Mouse (Mus musculus): Measurements from ENCODE around the gene Ubap2l. TPM values are rescaled to one million over a fixed set of nuclear protein-coding genes. Genes with fewer than 3 reads are reported as not detected.
A peak's percentile ranks its signal among the peaks of the same experiment; 100 is the strongest.

The Ubap2l gene
- polyA plus RNA-seq, 1 experiment from 2014 or later = 146 TPM

DNA sequence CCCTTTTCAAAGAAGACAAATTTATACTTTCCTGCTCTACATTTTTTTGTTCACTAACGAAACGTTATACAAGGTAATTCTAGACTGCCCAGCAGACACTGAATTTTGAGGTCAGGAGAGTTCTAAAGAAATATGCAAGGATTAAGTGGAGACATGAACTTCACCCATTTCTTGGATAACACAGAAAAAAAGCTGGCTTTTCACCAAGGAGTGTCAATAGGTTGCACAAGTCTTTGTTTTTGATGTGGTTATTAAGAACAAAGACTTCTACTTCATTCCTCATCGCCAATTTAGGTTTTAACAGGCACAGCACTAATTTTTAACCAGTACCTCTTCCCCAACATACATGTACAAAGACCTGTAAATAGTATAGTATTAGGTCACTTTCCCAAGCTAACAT is 2.7 kb downstream of the Ubap2l start:
- 51% methylated on average over 3 of the region's 3 CpGs for WGBS
- no peak overlapping the region for H3K4me2 ChIP-seq (ENCODE audit: low read length)
- ATAC-seq = no peak
- H3K4me1 ChIP-seq (replicated peaks; ENCODE audit: control insufficient read depth, insufficient read depth, low read length) = peaks cover 18% of the 10 kb centered on the region
- H3K27me3 ChIP-seq (replicated peaks; ENCODE audit: control insufficient read depth, insufficient read depth, low read length) = no peaks in the 10 kb centered on the region
- H3K36me3 ChIP-seq (ENCODE audit: control insufficient read depth, insufficient read depth) = peaks cover 8% of the 10 kb centered on the region
- H3K4me3 ChIP-seq (replicated peaks; ENCODE audit: low read length) = no peak overlapping the region
- no peak overlapping the region for H3K9ac ChIP-seq (replicated peaks; ENCODE audit: low read depth, low read length)
- no peak overlapping the region for H3K27ac ChIP-seq (ENCODE audit: low read length)
- H3K9me3 ChIP-seq (ENCODE audit: control insufficient read depth, low read length) = no peaks in the 10 kb centered on the region

- Histone ChIP-seq H3K9ac (replicated peaks; ENCODE audit: low read depth, low read length) (no peak overlapping the region), H3K9me3 (ENCODE audit: control insufficient read depth, low read length) (no peaks in the 10 kb centered on the region), H3K36me3 (ENCODE audit: control insufficient read depth, insufficient read depth) (peaks cover 35% of the 10 kb centered on the region), H3K4me2 (ENCODE audit: low read length) (no peak overlapping the region), H3K27me3 (replicated peaks; ENCODE audit: control insufficient read depth, insufficient read depth, low read length) (no peaks in the 10 kb centered on the region), H3K27ac (ENCODE audit: low read length) (no peak overlapping the region), H3K4me1 (replicated peaks; ENCODE audit: control insufficient read depth, insufficient read depth, low read length) (no peaks in the 10 kb centered on the region), H3K4me3 (replicated peaks; ENCODE audit: low read length) (no peak overlapping the region)
- ATAC-seq = no peak
- 100% methylated on average over 1 of the region's 1 CpGs for WGBS
These were observed 16.2 kb downstream of the Ubap2l start for GRCm38 (mm10) chr3:90036263-90036662.

DNA sequence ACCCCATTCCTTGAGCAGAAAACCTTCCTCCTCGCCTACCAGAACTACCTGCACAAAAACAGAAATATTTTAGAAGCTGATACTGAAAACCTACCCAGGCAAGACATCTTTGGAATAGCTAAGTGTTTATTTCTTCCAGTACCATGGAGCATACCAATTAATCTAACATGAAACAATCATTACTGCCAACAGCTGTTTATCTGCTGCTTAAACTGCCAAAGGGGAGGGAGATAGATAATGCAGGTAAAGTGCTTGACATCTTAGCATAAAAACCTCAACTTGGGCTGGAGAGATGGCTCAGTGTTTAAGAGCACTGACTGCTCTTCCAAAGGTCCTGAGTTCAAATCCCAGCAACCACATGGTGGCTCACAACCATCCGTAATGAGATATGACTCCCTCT is 17.8 kb downstream of the Ubap2l start:
- Histone ChIP-seq H3K4me3 (replicated peaks; ENCODE audit: low read length) (no peak overlapping the region), H3K27ac (ENCODE audit: low read length) (no peak overlapping the region), H3K4me1 (replicated peaks; ENCODE audit: control insufficient read depth, insufficient read depth, low read length) (no peaks in the 10 kb centered on the region), H3K4me2 (ENCODE audit: low read length) (no peak overlapping the region), H3K9ac (replicated peaks; ENCODE audit: low read depth, low read length) (no peak overlapping the region), H3K9me3 (ENCODE audit: control insufficient read depth, low read length) (no peaks in the 10 kb centered on the region), H3K27me3 (replicated peaks; ENCODE audit: control insufficient read depth, insufficient read depth, low read length) (no peaks in the 10 kb centered on the region), H3K36me3 (ENCODE audit: control insufficient read depth, insufficient read depth) (peaks cover 38% of the 10 kb centered on the region)
- ATAC-seq = no peak
- 90% methylated on average over 2 of the region's 2 CpGs for WGBS

- no peak overlapping the region for H3K4me2 ChIP-seq (ENCODE audit: low read length)
- no peak overlapping the region for H3K4me3 ChIP-seq (replicated peaks; ENCODE audit: low read length)
- H3K27me3 ChIP-seq (replicated peaks; ENCODE audit: control insufficient read depth, insufficient read depth, low read length) = no peaks in the 10 kb centered on the region
- H3K27ac ChIP-seq (ENCODE audit: low read length) = no peak overlapping the region
- ATAC-seq = no peak
- H3K4me1 ChIP-seq (replicated peaks; ENCODE audit: control insufficient read depth, insufficient read depth, low read length) = no peaks in the 10 kb centered on the region
- no peak overlapping the region for H3K9ac ChIP-seq (replicated peaks; ENCODE audit: low read depth, low read length)
- 93% methylated on average over 4 of the region's 4 CpGs for WGBS
- H3K36me3 ChIP-seq (ENCODE audit: control insufficient read depth, insufficient read depth) = peaks cover 74% of the 10 kb centered on the region
- no peaks in the 10 kb centered on the region for H3K9me3 ChIP-seq (ENCODE audit: control insufficient read depth, low read length)
These were observed 35.8 kb downstream of the Ubap2l start for GRCm38 (mm10) chr3:90016626-90017025.

DNA sequence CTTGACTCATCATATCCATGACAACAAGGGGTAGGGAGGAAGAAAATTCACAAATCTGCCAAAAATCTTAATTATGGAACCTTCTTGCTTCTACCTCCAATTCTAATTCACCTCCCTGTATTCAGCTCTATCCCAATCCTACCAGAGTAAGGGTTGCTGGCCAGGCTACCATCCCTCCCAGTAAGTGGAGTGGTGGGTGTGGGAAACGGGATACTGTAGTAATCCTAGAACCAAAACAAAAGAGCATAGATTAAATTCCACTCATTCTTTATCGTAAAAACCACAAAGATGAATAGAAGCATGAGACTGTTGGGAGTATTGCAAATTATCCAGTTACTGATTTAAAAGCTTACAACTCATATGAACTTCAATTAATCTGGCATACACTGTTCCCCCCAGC is 42.1 kb downstream of the Ubap2l start:
- H3K4me2 ChIP-seq (ENCODE audit: low read length) = no peak overlapping the region
- H3K4me1 ChIP-seq (replicated peaks; ENCODE audit: control insufficient read depth, insufficient read depth, low read length) = no peaks in the 10 kb centered on the region
- no peak overlapping the region for H3K4me3 ChIP-seq (replicated peaks; ENCODE audit: low read length)
- no peak overlapping the region for H3K9ac ChIP-seq (replicated peaks; ENCODE audit: low read depth, low read length)
- H3K27ac ChIP-seq (ENCODE audit: low read length) = no peak overlapping the region
- peaks cover 71% of the 10 kb centered on the region for H3K36me3 ChIP-seq (ENCODE audit: control insufficient read depth, insufficient read depth)
- WGBS = 93% methylated on average over 2 of the region's 2 CpGs
- no peaks in the 10 kb centered on the region for H3K9me3 ChIP-seq (ENCODE audit: control insufficient read depth, low read length)
- H3K27me3 ChIP-seq (replicated peaks; ENCODE audit: control insufficient read depth, insufficient read depth, low read length) = no peaks in the 10 kb centered on the region
- ATAC-seq = no peak

DNA sequence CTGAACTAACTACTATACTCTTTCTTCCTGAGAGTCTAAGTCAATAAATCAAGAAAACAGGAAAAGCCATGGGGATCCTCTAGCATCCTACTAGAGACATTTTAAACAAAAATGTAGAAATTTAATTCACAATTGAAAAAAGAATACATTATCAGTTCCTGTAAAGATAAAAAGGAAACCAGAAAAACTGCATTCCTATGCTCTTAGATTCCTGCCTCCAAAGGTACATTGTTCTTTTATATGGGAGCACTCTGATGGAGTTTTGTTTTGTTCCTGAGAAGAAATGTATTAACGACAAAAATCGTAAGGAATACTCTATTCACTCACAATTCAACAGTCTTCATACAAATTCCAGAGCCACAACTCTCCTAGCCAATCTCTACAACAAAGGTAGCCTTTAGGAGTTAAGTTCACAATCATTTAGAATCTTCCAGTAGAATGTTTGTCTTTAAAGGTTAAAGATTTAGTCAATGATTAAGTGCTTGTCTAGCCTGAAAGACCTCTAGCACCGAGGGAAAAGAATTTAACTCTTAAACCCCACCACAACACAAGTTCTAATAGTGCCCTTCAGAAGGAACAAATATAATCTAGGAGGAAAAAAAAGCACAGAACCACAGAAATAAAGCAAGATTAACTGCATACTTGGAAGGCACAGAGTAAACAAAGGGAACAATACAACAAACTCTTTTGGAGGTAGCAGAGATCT is 48.2 kb downstream of the Ubap2l start:
- H3K27ac ChIP-seq (ENCODE audit: low read length) = no peak overlapping the region
- H3K27me3 ChIP-seq (replicated peaks; ENCODE audit: control insufficient read depth, insufficient read depth, low read length) = no peaks in the 10 kb centered on the region
- H3K36me3 ChIP-seq (ENCODE audit: control insufficient read depth, insufficient read depth) = peaks cover 46% of the 10 kb centered on the region
- H3K9me3 ChIP-seq (ENCODE audit: control insufficient read depth, low read length) = no peaks in the 10 kb centered on the region
- H3K4me1 ChIP-seq (replicated peaks; ENCODE audit: control insufficient read depth, insufficient read depth, low read length) = peaks cover 2% of the 10 kb centered on the region
- ATAC-seq = no peak
- H3K9ac ChIP-seq (replicated peaks; ENCODE audit: low read depth, low read length) = no peak overlapping the region
- no peak overlapping the region for H3K4me3 ChIP-seq (replicated peaks; ENCODE audit: low read length)
- H3K4me2 ChIP-seq (ENCODE audit: low read length) = no peak overlapping the region
- 72% methylated on average over 3 of the region's 3 CpGs for whole genome bisulfite sequencing

DNA sequence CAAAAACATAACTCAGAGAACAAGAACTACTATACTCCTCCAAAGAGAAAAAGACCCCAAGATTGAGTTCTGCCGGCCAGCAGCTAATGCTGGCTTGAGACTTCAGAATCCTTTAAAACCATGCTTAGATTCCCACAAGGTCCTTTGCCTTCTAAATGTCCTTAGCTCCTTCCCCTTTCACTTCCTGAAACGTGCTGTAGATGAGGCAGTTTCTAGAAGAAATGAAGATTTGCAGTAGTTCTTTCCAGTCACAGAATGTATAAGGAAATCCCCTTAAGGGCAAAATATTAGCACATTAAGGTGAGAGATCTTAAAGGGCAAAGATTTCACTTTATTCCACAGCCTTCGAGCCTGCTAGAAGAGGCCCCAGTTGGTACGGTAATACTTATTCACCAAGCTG is 52.6 kb downstream of the Ubap2l start:
- ATAC-seq = no peak
- Histone ChIP-seq H3K36me3 (ENCODE audit: control insufficient read depth, insufficient read depth) (peaks cover 19% of the 10 kb centered on the region), H3K27me3 (replicated peaks; ENCODE audit: control insufficient read depth, insufficient read depth, low read length) (no peaks in the 10 kb centered on the region), H3K27ac (ENCODE audit: low read length) (no peak overlapping the region), H3K4me2 (ENCODE audit: low read length) (no peak overlapping the region), H3K4me3 (replicated peaks; ENCODE audit: low read length) (no peak overlapping the region), H3K4me1 (replicated peaks; ENCODE audit: control insufficient read depth, insufficient read depth, low read length) (peaks cover 17% of the 10 kb centered on the region), H3K9ac (replicated peaks; ENCODE audit: low read depth, low read length) (no peak overlapping the region), H3K9me3 (ENCODE audit: control insufficient read depth, low read length) (no peaks in the 10 kb centered on the region)
- WGBS = 84% methylated on average over 4 of the region's 4 CpGs

- Histone ChIP-seq H3K4me2 (ENCODE audit: low read length) (peak overlapping the region; percentile 96), H3K27me3 (replicated peaks; ENCODE audit: control insufficient read depth, insufficient read depth, low read length) (no peaks in the 10 kb centered on the region), H3K9ac (replicated peaks; ENCODE audit: low read depth, low read length) (peak overlapping the region; percentile 59), H3K27ac (ENCODE audit: low read length) (peak overlapping the region; percentile 79), H3K36me3 (ENCODE audit: control insufficient read depth, insufficient read depth) (peaks cover 19% of the 10 kb centered on the region), H3K9me3 (ENCODE audit: control insufficient read depth, low read length) (no peaks in the 10 kb centered on the region), H3K4me3 (replicated peaks; ENCODE audit: low read length) (peak overlapping the region; percentile 85), H3K4me1 (replicated peaks; ENCODE audit: control insufficient read depth, insufficient read depth, low read length) (peaks cover 17% of the 10 kb centered on the region)
- 26% methylated on average over 8 of the region's 8 CpGs for WGBS
- no peak for ATAC-seq
These were observed 53.3 kb downstream of the Ubap2l start for GRCm38 (mm10) chr3:89999090-89999489.

- Histone ChIP-seq H3K27ac (ENCODE audit: low read length) (peak within 1 kb of the TSS; percentile 79), H3K4me3 (replicated peaks; ENCODE audit: low read length) (peak within 1 kb of the TSS; percentile 85), H3K27me3 (replicated peaks; ENCODE audit: control insufficient read depth, insufficient read depth, low read length) (no peaks in the 10 kb centered on the region), H3K9me3 (ENCODE audit: control insufficient read depth, low read length) (no peaks in the 10 kb centered on the region), H3K36me3 (ENCODE audit: control insufficient read depth, insufficient read depth) (peaks cover 19% of the 10 kb centered on the region), H3K4me1 (replicated peaks; ENCODE audit: control insufficient read depth, insufficient read depth, low read length) (peaks cover 17% of the 10 kb centered on the region), H3K9ac (replicated peaks; ENCODE audit: low read depth, low read length) (peak within 1 kb of the TSS; percentile 59), H3K4me2 (ENCODE audit: low read length) (peak within 1 kb of the TSS; percentile 96)
- peak; percentile 96 for ATAC-seq
- WGBS = 0% methylated on average over 26 of the region's 26 CpGs
These were observed 53.8 kb downstream of the Ubap2l start, which contains the start of gene Hax1 for GRCm38 (mm10) chr3:89998612-89999054. TSS of gene Hax1 (minus strand) at chr3:89998780.

All from forebrain, embryonic 16.5 days (tissue).